Mouse (Mus musculus) liver, embryonic 14.5 days (tissue): ENCODE measurements at regions not wholly inside any gene's neighbourhood (a gene's known extent, or its start where the extent isn't known, plus 50 kb on each side); places are given as distances from the start of the nearest gene placed in this dataset.

Source experiments
- CTCF ChIP-seq: IDR thresholded peaks from 2 replicates; pipeline ENCODE4 v1.5.1; 2016; ENCODE audit warnings: antibody characterized with exemption, low read depth, control low read depth
- EP300 ChIP-seq: IDR thresholded peaks from 2 replicates; pipeline ENCODE4 v1.6.1; 2016; ENCODE audit warnings: antibody characterized with exemption, low read depth

GRCm38 (mm10) chr1:183756716-183757115, 256.4 kb upstream of the Dusp10 start:
- TF ChIP-seq CTCF, result no peak
- TF ChIP-seq EP300, result no peak
